Comparison of ENCODE assay signal across 28 mouse cellular contexts in genomic region chr9:15975999-15976398, GRCm38 (mm10).
DNase-seq lines count a peak whose midpoint lies in the region; ATAC-seq and TF ChIP-seq lines count a peak whose summit lies in the region.
"Had no signal": no experiment of that assay in that cellular context is flagged by ENCODE, and none has a peak within 500 bp of the region (broad histone marks: within the 10 kb centered on the region; RNA-seq: fewer than 3 reads in every experiment).

No protein-coding gene starts in this region.

- POLR2A ChIA-PET in Patski (lab: Charles Lee): no interaction called here

- H3K36me3 ChIP-seq in kidney, postnatal 0 days (ENCODE audit: insufficient read depth, low read length): no peaks in the 10 kb centered on the region
- H3K36me3 ChIP-seq in liver, postnatal 0 days (replicated peaks; ENCODE audit: insufficient read depth, low read length): no peaks in the 10 kb centered on the region
- H3K36me3 ChIP-seq in liver, embryonic 12.5 days: no peaks in the 10 kb centered on the region
- H3K36me3 ChIP-seq: embryonic facial prominence, embryonic 10.5 days; embryonic facial prominence, embryonic 13.5 days; forebrain, embryonic 12.5 days; forebrain, embryonic 15.5 days; heart, embryonic 12.5 days; heart, embryonic 15.5 days had no signal

- no peak overlapping the region for H3K4me2 ChIP-seq in kidney, postnatal 0 days (ENCODE audit: low read length)
- H3K4me2 ChIP-seq in liver, postnatal 0 days (ENCODE audit: low read depth, low read length): no peak overlapping the region
- H3K4me2 ChIP-seq in liver, embryonic 12.5 days: no peak overlapping the region
- H3K4me2 ChIP-seq: embryonic facial prominence, embryonic 13.5 days; forebrain, embryonic 12.5 days; forebrain, embryonic 15.5 days; heart, embryonic 12.5 days; heart, embryonic 15.5 days; hindbrain, embryonic 14.5 days had no signal

- H3K27ac ChIP-seq in kidney, postnatal 0 days: no peak overlapping the region
- H3K27ac ChIP-seq in liver, postnatal 0 days (ENCODE audit: low read depth): no peak overlapping the region
- H3K27ac ChIP-seq in liver, embryonic 12.5 days: no peak overlapping the region
- H3K27ac ChIP-seq: embryonic facial prominence, embryonic 10.5 days; embryonic facial prominence, embryonic 13.5 days; forebrain, embryonic 12.5 days; forebrain, embryonic 15.5 days; gastrocnemius, adult 2 months; heart, embryonic 15.5 days; hindbrain, embryonic 14.5 days; hindbrain, postnatal 0 days had no signal

- no peak for DNase-seq in kidney, postnatal 0 days (ENCODE audit: low spot score)
- DNase-seq in kidney, adult 9 months: no peak
- DNase-seq in liver, postnatal 0 days: no peak
- DNase-seq in Patski (ENCODE audit: low read depth, low spot score): no peak
- DNase-seq in left cerebral cortex, postnatal 36 days (ENCODE audit: low spot score in 2 of 2): no peak
- DNase-seq: adrenal gland, adult 8-10 months; adrenal gland, postnatal 25 days; cerebellum, adult 11-12 months; cerebellum, adult 8-10 months; cerebellum, postnatal 36 days; embryo, embryonic 11 days; gastrocnemius, adult 2 months; gastrocnemius, postnatal 14 days; heart, adult 11 months; heart, postnatal 14 days; heart, postnatal 4 days had no signal

- no peak for ATAC-seq in kidney, postnatal 0 days (replicated peaks; ENCODE audit: low FRiP score, low read depth)
- ATAC-seq in liver, postnatal 0 days: no peak
- ATAC-seq in liver, embryonic 12.5 days: no peak
- no peak for ATAC-seq in Patski
- ATAC-seq: activated CD4-positive, CD25-positive, alpha-beta regulatory T cell, adult 4 months; forebrain, embryonic 15.5 days; hindbrain, postnatal 0 days; inflammation-experienced regulatory T-cells, adult 6 months had no signal

- intact Hi-C loops in left cerebral cortex, postnatal 36 days (cut with DNase I): no loop called here

- CTCF ChIA-PET in Patski (lab: Charles Lee): no interaction called here

- H3K4me1 ChIP-seq in kidney, postnatal 0 days (replicated peaks; ENCODE audit: insufficient read depth, low read length): no peaks in the 10 kb centered on the region
- H3K4me1 ChIP-seq in liver, postnatal 0 days (ENCODE audit: insufficient read depth): no peaks in the 10 kb centered on the region
- H3K4me1 ChIP-seq in liver, embryonic 12.5 days: no peaks in the 10 kb centered on the region
- H3K4me1 ChIP-seq: embryonic facial prominence, embryonic 10.5 days had no signal

- WGBS in kidney, postnatal 0 days: 86% methylated on average over 2 of the region's 2 CpGs
- WGBS in liver, postnatal 0 days (ENCODE audit: insufficient replicate concordance): 82% methylated on average over 2 of the region's 2 CpGs
- WGBS in liver, embryonic 12.5 days (ENCODE audit: insufficient replicate concordance): 52% methylated on average over 2 of the region's 2 CpGs

- H3K9ac ChIP-seq in kidney, postnatal 0 days (ENCODE audit: low read depth, low read length): no peak overlapping the region
- no peak overlapping the region for H3K9ac ChIP-seq in liver, postnatal 0 days (replicated peaks)
- H3K9ac ChIP-seq in liver, embryonic 12.5 days: no peak overlapping the region
- H3K9ac ChIP-seq: embryonic facial prominence, embryonic 13.5 days; forebrain, embryonic 12.5 days; forebrain, embryonic 15.5 days; heart, embryonic 12.5 days; heart, embryonic 15.5 days; hindbrain, embryonic 14.5 days had no signal

- H3K9me3 ChIP-seq in kidney, postnatal 0 days (replicated peaks; ENCODE audit: low read length): no peaks in the 10 kb centered on the region
- no peaks in the 10 kb centered on the region for H3K9me3 ChIP-seq in liver, postnatal 0 days (ENCODE audit: low read length)
- no peaks in the 10 kb centered on the region for H3K9me3 ChIP-seq in liver, embryonic 12.5 days (replicated peaks)
- H3K9me3 ChIP-seq: embryonic facial prominence, embryonic 10.5 days; embryonic facial prominence, embryonic 13.5 days; forebrain, embryonic 12.5 days; forebrain, embryonic 15.5 days; heart, embryonic 12.5 days; heart, embryonic 15.5 days had no signal

- H3K4me3 ChIP-seq in kidney, postnatal 0 days (replicated peaks; ENCODE audit: low read depth, low read length): no peak overlapping the region
- H3K4me3 ChIP-seq in liver, postnatal 0 days (ENCODE audit: low read depth, low read length): no peak overlapping the region
- H3K4me3 ChIP-seq in liver, embryonic 12.5 days: no peak overlapping the region
- H3K4me3 ChIP-seq: embryonic facial prominence, embryonic 10.5 days; embryonic facial prominence, embryonic 13.5 days; erythroblast, embryonic 14.5 days; forebrain, embryonic 12.5 days; forebrain, embryonic 15.5 days; gastrocnemius, adult 2 months; heart, embryonic 12.5 days; heart, embryonic 15.5 days had no signal

- in situ Hi-C loops in Patski (cut with MboI; ENCODE audit: low pct_unique_long_range_greater_than_20kb): no loop called here

- H3K27me3 ChIP-seq in kidney, postnatal 0 days (ENCODE audit: insufficient read depth, low read length): no peaks in the 10 kb centered on the region
- no peaks in the 10 kb centered on the region for H3K27me3 ChIP-seq in liver, postnatal 0 days (ENCODE audit: insufficient read depth, low read length)
- no peaks in the 10 kb centered on the region for H3K27me3 ChIP-seq in liver, embryonic 12.5 days (replicated peaks)
- peaks cover 5% of the 10 kb centered on the region for H3K27me3 ChIP-seq in Patski
- H3K27me3 ChIP-seq: embryonic facial prominence, embryonic 13.5 days; forebrain, embryonic 12.5 days; forebrain, embryonic 15.5 days; heart, embryonic 12.5 days; heart, embryonic 15.5 days had no signal

- no peak for TF ChIP-seq EP300 in liver, postnatal 0 days (IDR thresholded peaks at IDR 0.05; ENCODE audit: low read depth)

- TF ChIP-seq CTCF in kidney, postnatal 0 days (IDR thresholded peaks at IDR 0.05; ENCODE audit: low read depth): 0 out of 2 replicates have a peak, but pooled peaks have one; percentile 9
- TF ChIP-seq CTCF in liver, postnatal 0 days (IDR thresholded peaks at IDR 0.05; ENCODE audit: low read depth): peak; percentile 11; the same call in 1 of the 2 replicates
- TF ChIP-seq CTCF in Patski (IDR thresholded peaks at IDR 0.05): peak; percentile 8
